In the genomic region with DNA sequence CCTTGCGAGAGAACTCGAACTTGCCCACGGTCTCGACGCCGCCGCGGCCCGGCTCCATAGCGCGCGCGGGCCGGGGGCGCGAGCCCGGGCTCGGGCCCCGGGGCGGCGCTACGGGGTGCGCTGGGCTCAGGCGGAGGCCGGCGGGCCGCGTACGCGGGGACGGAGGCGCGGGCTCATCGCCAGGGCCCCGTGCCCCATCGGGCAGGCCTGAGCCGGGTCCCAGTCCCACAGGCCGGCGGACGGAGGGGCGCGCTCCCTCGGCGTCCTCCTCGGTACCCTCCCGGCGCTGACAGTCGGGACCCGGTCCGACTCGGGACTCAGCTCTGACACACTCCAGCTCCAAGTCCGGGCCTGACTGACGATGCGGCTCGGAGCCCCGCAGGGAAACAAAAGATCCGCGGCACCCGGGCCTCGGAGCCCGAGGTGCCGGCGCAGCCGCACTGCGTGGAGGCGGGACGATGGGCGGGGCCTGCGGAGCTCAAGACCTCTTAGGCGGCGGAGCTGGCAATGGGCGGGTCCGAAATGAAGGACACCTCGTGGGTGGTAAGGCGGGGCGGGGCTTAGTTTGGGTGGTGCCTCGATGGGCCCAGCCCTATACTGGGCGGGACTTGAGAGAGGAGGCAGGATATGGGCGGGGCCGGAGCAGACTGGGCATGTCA, we compare ENCODE assay signal across 8 mouse cellular contexts. TPM values are rescaled to one million over a fixed set of nuclear protein-coding genes. Genes with fewer than 3 reads are reported as not detected.
DNase-seq lines count a peak whose midpoint lies in the region; ATAC-seq lines count a peak whose summit lies in the region.

Ulk1 (minus strand) TSS at position 431 of the 659 bp plus-strand sequence.

- WGBS in heart, embryonic 14.5 days, result under 1% methylated on average over 78 of the region's 80 CpGs
- WGBS in liver, embryonic 13.5 days (ENCODE audit: insufficient replicate concordance), result under 1% methylated on average over 78 of the region's 80 CpGs
- under 1% methylated on average over 78 of the region's 80 CpGs for WGBS in stomach, embryonic 16.5 days

- peaks cover 26% of the 10 kb centered on the region for H3K36me3 ChIP-seq in heart, embryonic 14.5 days (ENCODE audit: control insufficient read depth, insufficient read depth, low read length)
- H3K36me3 ChIP-seq in liver, embryonic 13.5 days, result peaks cover 29% of the 10 kb centered on the region
- peaks cover 3% of the 10 kb centered on the region; the same call in 1 of the 2 replicates for H3K36me3 ChIP-seq in stomach, embryonic 16.5 days (ENCODE audit: control insufficient read depth, insufficient read depth, low read length)

- peaks cover 10% of the 10 kb centered on the region for H3K4me1 ChIP-seq in brown adipose tissue, adult 24 weeks (ENCODE audit: control insufficient read depth, insufficient read depth, insufficient read length, low read length)
- peaks cover 9 to 26% of the 10 kb centered on the region in 2 experiments; a peak in 3 of 4 replicates for H3K4me1 ChIP-seq in heart, embryonic 14.5 days (ENCODE audit: control insufficient read depth in 2 of 2, insufficient read depth in 2 of 2, low read length in 2 of 2)
- peaks cover 55% of the 10 kb centered on the region for H3K4me1 ChIP-seq in liver, embryonic 13.5 days (replicated peaks)
- peaks cover 32% of the 10 kb centered on the region for H3K4me1 ChIP-seq in stomach, embryonic 16.5 days (ENCODE audit: control insufficient read depth, insufficient read depth, low read length)

- H3K9ac ChIP-seq in heart, embryonic 14.5 days (ENCODE audit: low read length), result peak within 1 kb of the TSS; percentile 88
- peak within 1 kb of the TSS; percentile 99 for H3K9ac ChIP-seq in liver, embryonic 13.5 days
- peak within 1 kb of the TSS; percentile 98 for H3K9ac ChIP-seq in stomach, embryonic 16.5 days (ENCODE audit: low read length)

- peak within 1 kb of the TSS; percentile 96 for H3K4me2 ChIP-seq in heart, embryonic 14.5 days (ENCODE audit: low read length)
- H3K4me2 ChIP-seq in liver, embryonic 13.5 days, result peak within 1 kb of the TSS; percentile 97
- peak within 1 kb of the TSS; percentile 96 for H3K4me2 ChIP-seq in stomach, embryonic 16.5 days (ENCODE audit: low read depth, low read length)

- peak within 1 kb of the TSS; percentile 94 for H3K4me3 ChIP-seq in brown adipose tissue, adult 24 weeks (ENCODE audit: insufficient read depth, low read depth, low read length)
- peak within 1 kb of the TSS; percentile 72 to 81 for H3K4me3 ChIP-seq in heart, embryonic 14.5 days (ENCODE audit: control insufficient read depth in 1 of 2, insufficient read depth in 1 of 2, low read depth in 1 of 2, low read length in 2 of 2)
- peak within 1 kb of the TSS; percentile 91 for H3K4me3 ChIP-seq in liver, embryonic 13.5 days (replicated peaks)
- peak within 1 kb of the TSS; percentile 87 for H3K4me3 ChIP-seq in stomach, embryonic 16.5 days (replicated peaks; ENCODE audit: low read length)

- H3K27ac ChIP-seq in brown adipose tissue, adult 24 weeks (replicated peaks; ENCODE audit: low read depth, low read length), result peak within 1 kb of the TSS; percentile 69
- H3K27ac ChIP-seq in heart, embryonic 14.5 days (replicated peaks in 1 of 2; ENCODE audit: control insufficient read depth in 1 of 2, insufficient read depth in 1 of 2, low read depth in 2 of 2, low read length in 2 of 2), result peak within 1 kb of the TSS; percentile 60 to 77
- H3K27ac ChIP-seq in liver, embryonic 13.5 days, result peak within 1 kb of the TSS; percentile 95
- peak within 1 kb of the TSS; percentile 91 for H3K27ac ChIP-seq in stomach, embryonic 16.5 days (ENCODE audit: low read length)

- DNase-seq in CD4-positive, CD25-positive, alpha-beta regulatory T cell, adult 2 months (ENCODE audit: low read depth, low spot score), result peak; percentile 100
- DNase-seq in fibroblast of lung, adult 2 months (ENCODE audit: low read depth), result peak; percentile 94
- DNase-seq in kidney, postnatal 14 days, result peak; percentile 100
- DNase-seq in liver, embryonic 13.5 days, result peak; percentile 100
- DNase-seq in neural tube, embryonic 10.5 days (ENCODE audit: extremely low spot score, low spot score), result peak; percentile 97

- ATAC-seq in heart, embryonic 14.5 days (ENCODE audit: insufficient number of reproducible peaks, insufficient read depth, low FRiP score, low read depth), result peak; percentile 95
- ATAC-seq in liver, embryonic 13.5 days (ENCODE audit: low read depth), result peak; percentile 84
- peak; percentile 97 for ATAC-seq in stomach, embryonic 16.5 days (ENCODE audit: insufficient read depth, low FRiP score)

- H3K27me3 ChIP-seq in heart, embryonic 14.5 days (ENCODE audit: control insufficient read depth, insufficient read depth, low read length), result no peaks in the 10 kb centered on the region
- H3K27me3 ChIP-seq in liver, embryonic 13.5 days, result no peaks in the 10 kb centered on the region
- no peaks in the 10 kb centered on the region for H3K27me3 ChIP-seq in stomach, embryonic 16.5 days (ENCODE audit: control insufficient read depth, insufficient read depth, low read length)

- H3K9me3 ChIP-seq in heart, embryonic 14.5 days (ENCODE audit: control insufficient read depth, low read length), result no peaks in the 10 kb centered on the region
- no peaks in the 10 kb centered on the region for H3K9me3 ChIP-seq in liver, embryonic 13.5 days (replicated peaks)
- no peaks in the 10 kb centered on the region for H3K9me3 ChIP-seq in stomach, embryonic 16.5 days (replicated peaks; ENCODE audit: control insufficient read depth, low read length)

RNA-seq across cellular contexts. Expression of gene Ulk1, which starts in this region (rescaled TPM):
- polyA plus RNA-seq in brown adipose tissue, adult 24 weeks (2012; ENCODE audit: insufficient read depth, insufficient read length, missing spikeins), result 21.5 and 22.9 TPM in 2 replicates
- polyA plus RNA-seq in heart, embryonic 14.5 days (2014; fragmentation: Nextera tagmentation; extraction: Ambion mirVana), result 23.3 and 26.0 TPM in 2 replicates
- 6.6 and 7.6 TPM in 2 replicates for polyA plus RNA-seq in liver, embryonic 13.5 days (2015; fragmentation: Nextera tagmentation; extraction: Ambion mirVana)
- polyA plus RNA-seq in stomach, embryonic 16.5 days (2015; fragmentation: Nextera tagmentation; extraction: Ambion mirVana), result 12.0 and 12.8 TPM in 2 replicates

Comparison
In these comparisons a context has a peak if more than half of its experiments do, and no peak if none do; other contexts are left out.
1. Peak in every context shown above with its lines: DNase-seq, ATAC-seq, H3K4me3 ChIP-seq and H3K27ac ChIP-seq.